Mouse (Mus musculus) erythroblast, embryonic 14.5 days (primary cell): ENCODE measurements around the gene Ccdc106.

ENCODE experiments used
- GATA1 ChIP-seq: IDR thresholded peaks from 2 replicates; pipeline ENCODE4 v1.6.1; 2012; ENCODE audit warnings: low read length, inconsistent platforms, mixed read lengths
- TAL1 ChIP-seq: IDR thresholded peaks from 3 replicates; pipeline ENCODE4 v1.6.1; 2012; ENCODE audit warnings: low read length, inconsistent platforms, mixed read lengths

DNA sequence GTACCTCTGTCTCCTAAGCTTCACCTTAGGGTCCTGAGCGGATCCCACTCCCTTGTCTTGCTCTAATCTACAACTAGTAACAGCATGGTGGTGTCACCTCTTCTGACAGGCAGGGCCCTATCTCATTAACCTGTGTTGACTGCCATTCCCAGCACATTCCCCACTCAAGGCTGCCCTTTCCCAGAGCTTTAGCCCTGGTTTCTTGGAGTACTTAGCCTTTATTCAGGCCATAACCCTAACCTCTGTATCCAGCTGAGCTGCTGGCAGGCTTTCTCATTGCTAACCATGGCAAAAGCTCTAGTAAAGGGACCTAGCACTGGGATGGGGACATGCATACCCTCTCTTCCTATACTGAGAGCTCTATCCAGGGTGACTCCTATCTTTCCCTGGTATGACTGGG is 38.3 kb downstream of the Ccdc106 start:
- no peak for TF ChIP-seq TAL1
- no peak for TF ChIP-seq GATA1
